Mouse (Mus musculus) neutrophil, adult 5-6 weeks (primary cell): ENCODE data around the gene D630003M21Rik. TPM values are rescaled to one million over a fixed set of nuclear protein-coding genes. Genes with fewer than 3 reads are reported as not detected.

ENCODE experiments used
- ATAC-seq: fragments of 151-379, 151-347 bp; 2 replicates; pipeline ENCODE4 v1.8.0; 2017; ENCODE audit warnings: mild to moderate bottlenecking, moderate TSS enrichment; ENCODE audit not compliant: insufficient number of reproducible peaks, poor library complexity, low FRiP score, severe bottlenecking; ENCODE audit errors: extremely low read depth
- total RNA-seq: library from RNA; stranded (forward); fragments of 200-1000 nt; gene quantifications from 2 replicates; pipeline ENCODE4 v1.2.3, GENCODE M21; 2017

Gene D630003M21Rik
- not detected in 2 replicates for total RNA-seq

- ATAC-seq = no peak
Measured at GRCm38 (mm10) chr2:158228670-158229502, at the start of gene D630003M21Rik. Gene D630003M21Rik (minus strand): TSS chr2:158229222.

GRCm38 (mm10) chr2:158276878-158277277, 47.9 kb upstream of the D630003M21Rik start:
- ATAC-seq = no peak

- no peak for ATAC-seq
Measured at GRCm38 (mm10) chr2:158276451-158276850, 47.4 kb upstream of the D630003M21Rik start.

- ATAC-seq = no peak
Measured at GRCm38 (mm10) chr2:158275811-158276210, 46.8 kb upstream of the D630003M21Rik start.

- ATAC-seq = no peak
Measured at GRCm38 (mm10) chr2:158275349-158275748, 46.3 kb upstream of the D630003M21Rik start.

- no peak for ATAC-seq
Measured at GRCm38 (mm10) chr2:158273646-158274045, 44.6 kb upstream of the D630003M21Rik start.

GRCm38 (mm10) chr2:158270017-158270416, 41.0 kb upstream of the D630003M21Rik start:
- no peak for ATAC-seq

- ATAC-seq = no peak
Measured at GRCm38 (mm10) chr2:158264877-158265276, 35.9 kb upstream of the D630003M21Rik start.

GRCm38 (mm10) chr2:158259498-158259897, 30.5 kb upstream of the D630003M21Rik start:
- ATAC-seq = no peak

- peak; percentile 53 for ATAC-seq
Measured at GRCm38 (mm10) chr2:158258781-158259180, 29.8 kb upstream of the D630003M21Rik start.

- ATAC-seq = peak; percentile 77
Measured at GRCm38 (mm10) chr2:158258005-158258418, 29.0 kb upstream of the D630003M21Rik start, which contains the start of gene Bpi. Gene Bpi (plus strand): TSS chr2:158258094.

GRCm38 (mm10) chr2:158256894-158257293, 27.9 kb upstream of the D630003M21Rik start:
- ATAC-seq = no peak

- no peak for ATAC-seq
Measured at GRCm38 (mm10) chr2:158253806-158254205, 24.8 kb upstream of the D630003M21Rik start.

GRCm38 (mm10) chr2:158250558-158250957, 21.5 kb upstream of the D630003M21Rik start:
- no peak for ATAC-seq

GRCm38 (mm10) chr2:158248318-158248717, 19.3 kb upstream of the D630003M21Rik start:
- no peak for ATAC-seq

- ATAC-seq = no peak
Measured at GRCm38 (mm10) chr2:158247852-158248251, 18.8 kb upstream of the D630003M21Rik start.

GRCm38 (mm10) chr2:158245072-158245817, 16.2 kb upstream of the D630003M21Rik start:
- no peak for ATAC-seq

GRCm38 (mm10) chr2:158243129-158243870, 14.3 kb upstream of the D630003M21Rik start:
- ATAC-seq = no peak

GRCm38 (mm10) chr2:158242170-158242896, 13.3 kb upstream of the D630003M21Rik start:
- no peak for ATAC-seq
